Mouse (Mus musculus): Measurements from ENCODE around the gene Gng8. TPM values are rescaled to one million over a fixed set of nuclear protein-coding genes. Genes with fewer than 3 reads are reported as not detected.

The Gng8 gene
- polyA plus RNA-seq, 1 experiment from 2014 or later: 24.1 TPM

DNA sequence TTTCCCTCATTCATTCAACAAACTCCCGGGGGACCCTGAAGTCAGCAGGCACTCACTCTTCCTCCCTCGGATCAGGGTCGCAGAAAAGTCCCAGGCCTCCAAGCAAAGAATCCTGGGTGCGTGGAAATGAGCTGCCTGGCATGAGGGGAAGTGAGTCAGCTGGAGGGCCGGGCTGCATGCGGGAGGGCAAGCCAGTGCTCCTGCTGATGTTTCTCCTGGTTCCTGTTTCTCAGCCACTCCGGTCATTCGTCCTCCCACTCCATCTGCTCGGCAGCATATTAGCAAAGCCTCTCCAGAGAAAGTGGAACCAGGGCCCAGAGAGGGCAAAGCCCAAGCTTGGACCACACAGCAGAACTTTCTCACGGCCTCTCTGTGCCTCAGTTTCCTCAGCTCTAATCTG lies 18.3 kb downstream of the Gng8 start:
- ATAC-seq (ENCODE audit: low read depth): no peak
- no peak overlapping the region for H3K4me3 ChIP-seq
- no peak overlapping the region for H3K27ac ChIP-seq (replicated peaks)
- H3K9ac ChIP-seq: no peak overlapping the region
- H3K4me2 ChIP-seq: no peak overlapping the region
- H3K36me3 ChIP-seq: peaks cover 11% of the 10 kb centered on the region
- 52% methylated on average over 10 of the region's 10 CpGs for WGBS
- no peaks in the 10 kb centered on the region; the same call in 1 of the 2 replicates for H3K27me3 ChIP-seq
- peaks cover 32% of the 10 kb centered on the region for H3K4me1 ChIP-seq (replicated peaks)
- no peaks in the 10 kb centered on the region for H3K9me3 ChIP-seq

DNA sequence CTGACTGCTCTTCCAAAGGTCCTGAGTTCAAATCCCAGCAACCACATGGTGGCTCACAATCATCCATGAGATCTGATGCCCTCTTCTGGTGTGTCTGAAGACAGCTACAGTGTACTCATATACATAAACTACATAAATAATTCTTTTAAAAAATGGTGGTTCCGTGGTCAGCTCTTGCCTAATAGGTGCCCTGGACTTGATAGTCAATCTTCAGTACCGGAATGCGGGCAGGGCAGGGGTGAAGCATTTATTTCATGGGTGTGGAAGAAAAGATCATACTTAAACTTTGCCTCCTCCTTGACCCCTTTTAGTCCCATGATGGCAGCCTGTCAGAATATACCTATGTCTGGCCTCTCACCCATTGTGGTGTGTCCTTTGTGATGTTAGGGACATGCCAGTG lies 20.3 kb downstream of the Gng8 start:
- Histone ChIP-seq H3K9me3 (no peaks in the 10 kb centered on the region), H3K27ac (replicated peaks) (no peak overlapping the region), H3K4me1 (replicated peaks) (peaks cover 23% of the 10 kb centered on the region), H3K4me3 (no peak overlapping the region), H3K27me3 (no peaks in the 10 kb centered on the region; the same call in 1 of the 2 replicates), H3K4me2 (no peak overlapping the region), H3K9ac (no peak overlapping the region), H3K36me3 (peaks cover 31% of the 10 kb centered on the region)
- no peak for ATAC-seq (ENCODE audit: low read depth)
- 91% methylated on average over 3 of the region's 3 CpGs for WGBS

DNA sequence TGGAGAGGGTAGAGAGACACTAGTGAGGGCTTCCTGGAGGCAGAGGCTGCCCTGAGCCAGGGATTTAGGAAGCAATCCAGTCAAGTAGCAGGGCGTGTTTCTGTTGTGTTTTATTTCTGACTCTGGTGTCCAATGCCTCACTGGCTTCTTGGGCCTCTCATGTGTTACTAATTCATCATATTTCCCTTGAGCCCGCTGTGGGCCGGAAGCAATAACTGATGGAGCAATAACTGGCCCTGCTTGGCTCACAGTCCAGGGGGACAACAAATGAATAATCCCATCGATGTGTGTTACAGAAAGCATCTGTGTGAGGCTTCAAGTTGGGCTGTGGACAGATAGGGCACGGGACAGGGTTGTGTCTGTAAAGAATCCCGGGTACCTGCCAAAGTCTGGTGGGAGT lies 20.8 kb downstream of the Gng8 start:
- ATAC-seq (ENCODE audit: low read depth): no peak
- no peak overlapping the region for H3K9ac ChIP-seq
- H3K4me2 ChIP-seq: no peak overlapping the region
- no peak overlapping the region for H3K27ac ChIP-seq (replicated peaks)
- H3K36me3 ChIP-seq: peaks cover 35% of the 10 kb centered on the region
- no peaks in the 10 kb centered on the region for H3K9me3 ChIP-seq
- 62% methylated on average over 6 of the region's 6 CpGs for WGBS
- no peak overlapping the region for H3K4me3 ChIP-seq
- peaks cover 26% of the 10 kb centered on the region for H3K4me1 ChIP-seq (replicated peaks)
- no peaks in the 10 kb centered on the region; the same call in 1 of the 2 replicates for H3K27me3 ChIP-seq

DNA sequence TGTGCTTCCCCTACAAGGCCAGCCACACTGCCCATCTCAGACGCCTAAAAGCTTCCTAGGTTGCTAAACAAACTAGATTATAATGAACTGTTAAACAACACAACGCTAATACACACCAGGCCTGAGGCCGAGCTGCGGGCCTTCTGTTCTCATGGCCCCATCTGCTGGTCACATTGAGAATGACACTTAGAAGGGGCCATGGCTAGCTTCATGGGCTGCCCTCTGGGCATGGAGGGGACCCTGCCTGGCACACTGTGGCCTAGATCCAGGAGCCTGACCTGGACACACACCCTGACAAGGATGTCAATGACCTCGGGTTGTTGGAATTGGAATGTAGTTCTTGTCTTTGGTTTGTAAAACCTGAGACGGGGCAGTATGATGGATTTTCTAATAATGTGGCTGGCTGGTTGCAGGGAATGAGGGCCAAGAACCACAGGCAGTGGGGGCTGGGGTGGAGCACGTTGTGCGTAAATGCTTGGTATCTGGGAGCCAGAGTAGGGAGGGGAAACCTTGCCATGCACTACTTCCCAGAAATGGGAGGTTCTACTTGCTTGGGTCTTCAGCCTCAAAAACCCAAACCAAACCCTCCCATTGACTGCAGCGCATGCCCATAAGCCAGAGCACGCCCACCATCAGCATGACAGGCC lies 22.3 kb downstream of the Gng8 start:
- Histone ChIP-seq H3K27ac (replicated peaks) (0 out of 2 replicates have a peak overlapping the region, but pooled peaks have one; percentile 18), H3K9me3 (no peaks in the 10 kb centered on the region), H3K27me3 (no peaks in the 10 kb centered on the region; the same call in 1 of the 2 replicates), H3K4me2 (no peak overlapping the region), H3K4me3 (no peak overlapping the region), H3K9ac (no peak overlapping the region), H3K36me3 (peaks cover 51% of the 10 kb centered on the region), H3K4me1 (replicated peaks) (peaks cover 42% of the 10 kb centered on the region)
- WGBS: 40% methylated on average over 10 of the region's 10 CpGs
- peak; percentile 23 for ATAC-seq (ENCODE audit: low read depth)

DNA sequence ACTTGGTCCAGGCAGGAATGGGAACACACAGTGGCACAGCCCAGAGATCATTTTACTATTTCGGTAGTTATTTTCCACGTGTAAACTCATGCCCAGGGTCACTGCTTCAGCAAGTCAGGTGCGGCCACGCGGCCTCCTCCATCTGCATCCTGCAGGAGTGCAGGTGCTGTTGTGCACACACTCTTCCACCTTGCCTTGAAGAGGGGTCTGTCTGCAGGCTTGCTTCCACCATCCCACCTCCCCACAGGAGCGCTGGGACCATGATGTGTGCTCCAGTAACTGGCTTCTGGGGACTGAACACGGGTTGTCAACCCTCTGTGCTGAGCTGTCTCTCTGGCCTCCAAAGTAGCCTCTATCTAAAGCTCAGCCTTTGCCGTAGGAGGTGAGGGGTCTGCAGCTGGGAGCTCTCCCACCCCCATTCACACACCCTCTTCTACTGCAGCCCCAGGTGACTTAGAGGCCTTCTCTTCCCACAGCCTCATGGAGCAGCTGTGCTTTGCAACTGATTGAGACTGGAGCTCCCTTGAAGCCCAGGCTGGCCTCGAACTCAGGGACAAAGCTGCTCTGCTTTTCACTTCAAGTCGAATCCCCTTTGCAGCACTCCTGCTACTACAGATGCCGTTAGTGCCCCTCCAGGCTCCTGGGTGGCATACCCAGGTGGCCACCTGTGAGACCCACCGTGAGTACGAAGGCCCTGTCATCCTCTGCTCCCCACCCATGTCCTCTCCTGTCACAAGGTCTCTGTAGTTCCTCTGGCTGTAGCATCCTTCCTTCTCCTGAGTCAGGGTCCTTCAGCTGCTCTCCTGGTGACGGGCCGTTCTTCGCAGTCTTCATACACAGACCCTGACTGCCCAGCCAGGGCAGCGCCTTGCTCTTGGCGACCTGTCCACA lies 23.1 kb downstream of the Gng8 start:
- peaks cover 50% of the 10 kb centered on the region for H3K4me1 ChIP-seq (replicated peaks)
- H3K36me3 ChIP-seq: peaks cover 59% of the 10 kb centered on the region
- ATAC-seq (ENCODE audit: low read depth): no peak; the same call in 1 of the 2 replicates
- no peak overlapping the region for H3K4me2 ChIP-seq
- no peak overlapping the region for H3K4me3 ChIP-seq
- H3K9ac ChIP-seq: no peak overlapping the region
- no peaks in the 10 kb centered on the region for H3K27me3 ChIP-seq
- H3K9me3 ChIP-seq: no peaks in the 10 kb centered on the region
- 83% methylated on average over 18 of the region's 18 CpGs for WGBS
- H3K27ac ChIP-seq (replicated peaks): 0 out of 2 replicates have a peak overlapping the region, but pooled peaks have one; percentile 18

DNA sequence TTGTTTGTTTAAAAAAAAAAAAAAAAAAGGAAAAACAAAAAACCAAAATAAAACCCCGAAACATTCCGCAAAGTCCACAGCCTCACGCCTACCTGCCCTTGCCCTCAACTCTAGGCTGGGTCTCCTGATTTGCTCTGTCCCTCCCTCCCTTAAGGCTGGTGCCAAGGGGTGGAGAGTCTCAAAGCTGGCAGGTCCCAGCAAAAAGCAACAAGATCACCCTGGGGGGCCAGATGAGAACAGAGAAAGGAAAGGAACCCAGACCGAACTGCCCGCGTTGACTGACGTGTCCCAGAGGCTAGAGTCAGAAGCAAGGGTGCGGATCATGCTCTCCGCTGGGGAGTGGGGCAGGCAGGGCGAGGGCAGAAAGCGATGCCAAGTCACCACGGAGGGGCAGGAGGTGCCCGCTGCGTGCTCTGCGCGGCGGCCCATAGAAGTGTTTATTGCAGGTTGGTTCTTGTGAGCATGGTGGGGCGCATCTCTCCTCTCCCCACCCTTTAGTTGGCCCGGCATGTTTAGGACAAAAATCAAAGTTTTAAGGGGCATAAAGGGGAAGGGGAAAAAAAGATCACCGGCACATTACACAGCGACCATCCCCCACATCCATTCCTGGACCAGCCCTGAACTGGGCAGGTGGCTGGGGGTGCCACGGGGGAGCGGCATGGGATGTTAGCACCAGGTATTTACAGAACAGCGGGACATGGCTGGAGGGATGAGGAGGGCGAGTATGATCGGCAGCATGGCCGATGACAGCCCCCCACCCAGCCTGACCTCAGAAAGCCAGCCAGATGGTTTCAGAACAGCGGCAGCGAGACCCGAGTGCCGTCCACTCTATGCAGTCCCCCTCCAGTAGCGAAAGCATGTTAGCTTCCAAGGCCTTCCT lies 24.1 kb downstream of the Gng8 start:
- Histone ChIP-seq H3K9ac (no peak overlapping the region), H3K4me2 (no peak overlapping the region), H3K4me3 (no peak overlapping the region), H3K9me3 (no peaks in the 10 kb centered on the region), H3K36me3 (peaks cover 65% of the 10 kb centered on the region), H3K27ac (replicated peaks) (no peak overlapping the region), H3K4me1 (replicated peaks) (peaks cover 60% of the 10 kb centered on the region), H3K27me3 (no peaks in the 10 kb centered on the region)
- no peak for ATAC-seq (ENCODE audit: low read depth)
- WGBS: 90% methylated on average over 32 of the region's 32 CpGs

DNA sequence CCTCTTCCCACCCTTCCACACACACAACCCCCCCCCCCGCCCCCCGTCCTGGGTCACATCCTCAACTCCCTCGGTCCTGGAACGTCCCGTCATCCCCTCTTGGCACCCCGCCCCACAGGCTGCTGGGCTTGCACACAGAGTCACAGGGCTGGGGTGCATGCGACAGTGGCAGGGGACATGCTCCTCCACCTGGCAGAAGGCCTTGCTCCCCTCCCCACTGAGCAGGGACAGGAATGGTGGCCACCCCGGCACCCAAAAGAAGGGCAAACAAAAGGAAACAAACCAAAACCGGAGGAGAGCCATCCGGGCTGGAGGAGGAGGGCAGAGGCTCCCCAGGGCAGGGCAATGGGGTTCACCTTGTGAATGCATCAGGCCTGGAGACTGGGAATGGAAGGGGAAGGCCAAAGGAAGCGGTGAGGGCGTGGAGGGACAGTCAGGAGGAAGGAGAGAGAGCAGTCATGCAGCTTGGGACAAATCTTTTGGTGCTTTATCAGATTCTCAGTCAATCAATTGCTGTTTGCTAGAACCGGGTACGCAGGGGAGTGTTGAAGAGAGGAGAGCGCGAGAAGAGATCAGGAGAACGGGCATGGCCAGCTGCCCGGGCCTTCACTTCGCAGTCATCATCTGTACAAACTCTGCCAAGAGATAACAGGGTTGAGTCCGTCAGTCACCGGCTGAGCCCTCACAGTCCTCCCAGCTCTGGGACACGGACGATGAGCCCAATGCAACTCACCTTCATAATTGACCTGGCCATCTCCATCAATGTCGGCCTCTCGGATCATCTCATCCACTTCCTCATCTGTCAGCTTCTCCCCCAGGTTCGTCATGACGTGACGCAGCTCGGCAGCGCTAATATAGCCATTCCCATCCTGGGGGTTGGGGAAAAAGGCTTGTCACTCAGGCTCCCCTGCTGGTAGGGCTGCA lies 25.0 kb downstream of the Gng8 start:
- no peak overlapping the region for H3K4me2 ChIP-seq
- WGBS: 87% methylated on average over 30 of the region's 30 CpGs
- peaks cover 65% of the 10 kb centered on the region for H3K36me3 ChIP-seq
- H3K4me3 ChIP-seq: no peak overlapping the region
- H3K9ac ChIP-seq: 0 out of 2 replicates have a peak overlapping the region, but pooled peaks have one; percentile 12
- H3K27me3 ChIP-seq: no peaks in the 10 kb centered on the region
- H3K27ac ChIP-seq (replicated peaks): 0 out of 2 replicates have a peak overlapping the region, but pooled peaks have one; percentile 19
- ATAC-seq (ENCODE audit: low read depth): no peak
- H3K9me3 ChIP-seq: no peaks in the 10 kb centered on the region
- peaks cover 69% of the 10 kb centered on the region for H3K4me1 ChIP-seq (replicated peaks)

DNA sequence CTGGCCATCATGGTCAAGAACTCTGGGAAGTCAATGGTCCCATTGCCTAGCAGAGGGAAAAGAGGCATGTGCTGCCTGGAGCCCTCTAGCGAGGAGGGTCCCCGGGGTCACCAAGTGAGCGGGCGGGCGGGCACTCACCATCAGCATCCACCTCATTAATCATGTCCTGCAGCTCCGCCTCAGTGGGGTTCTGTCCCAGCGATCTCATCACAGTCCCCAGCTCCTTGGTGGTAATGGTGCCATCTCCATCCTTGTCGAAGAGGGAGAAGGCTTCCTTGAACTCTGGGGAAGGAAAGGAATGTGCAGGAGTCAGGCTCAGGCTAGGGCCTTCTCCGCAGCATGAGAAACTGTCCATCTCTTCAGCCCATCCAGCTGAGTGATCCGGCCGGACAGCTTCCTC lies 25.9 kb downstream of the Gng8 start:
- peaks cover 72% of the 10 kb centered on the region for H3K4me1 ChIP-seq (replicated peaks)
- H3K4me2 ChIP-seq: no peak overlapping the region
- ATAC-seq (ENCODE audit: low read depth): no peak
- 0 out of 2 replicates have a peak overlapping the region, but pooled peaks have one; percentile 9 for H3K9ac ChIP-seq
- peak overlapping the region; percentile 49; the same call in 1 of the 2 replicates for H3K27ac ChIP-seq (replicated peaks)
- H3K4me3 ChIP-seq: no peak overlapping the region
- no peaks in the 10 kb centered on the region for H3K9me3 ChIP-seq
- 61% methylated on average over 11 of the region's 11 CpGs for WGBS
- H3K27me3 ChIP-seq: no peaks in the 10 kb centered on the region
- peaks cover 65% of the 10 kb centered on the region for H3K36me3 ChIP-seq

DNA sequence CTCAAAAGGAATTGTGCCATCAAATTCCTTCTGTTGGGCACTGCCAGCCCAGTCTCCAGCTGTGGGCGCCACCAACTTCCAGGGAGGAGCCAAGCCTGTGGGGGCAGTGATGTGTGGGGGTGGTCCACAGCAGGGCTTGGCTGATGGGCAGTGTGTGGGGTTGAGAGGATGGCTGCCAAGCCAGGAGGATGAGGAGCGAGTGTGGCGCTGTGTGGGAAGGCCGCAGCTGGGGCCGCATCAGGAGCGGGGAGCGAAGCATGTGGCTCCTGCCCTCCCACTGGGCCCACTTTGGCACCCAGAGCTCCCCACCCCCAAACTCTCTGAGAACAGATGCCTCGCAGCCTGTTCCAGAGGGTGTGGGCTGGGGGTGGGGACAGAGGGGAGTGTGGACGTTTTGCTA lies 26.4 kb downstream of the Gng8 start:
- Histone ChIP-seq H3K9ac (peak overlapping the region; percentile 9; the same call in 1 of the 2 replicates), H3K27me3 (no peaks in the 10 kb centered on the region), H3K36me3 (peaks cover 65% of the 10 kb centered on the region), H3K4me2 (no peak overlapping the region), H3K9me3 (no peaks in the 10 kb centered on the region), H3K4me3 (no peak overlapping the region), H3K4me1 (replicated peaks) (peaks cover 72% of the 10 kb centered on the region), H3K27ac (replicated peaks) (peak overlapping the region; percentile 49; the same call in 1 of the 2 replicates)
- WGBS: 60% methylated on average over 9 of the region's 9 CpGs
- ATAC-seq (ENCODE audit: low read depth): no peak

DNA sequence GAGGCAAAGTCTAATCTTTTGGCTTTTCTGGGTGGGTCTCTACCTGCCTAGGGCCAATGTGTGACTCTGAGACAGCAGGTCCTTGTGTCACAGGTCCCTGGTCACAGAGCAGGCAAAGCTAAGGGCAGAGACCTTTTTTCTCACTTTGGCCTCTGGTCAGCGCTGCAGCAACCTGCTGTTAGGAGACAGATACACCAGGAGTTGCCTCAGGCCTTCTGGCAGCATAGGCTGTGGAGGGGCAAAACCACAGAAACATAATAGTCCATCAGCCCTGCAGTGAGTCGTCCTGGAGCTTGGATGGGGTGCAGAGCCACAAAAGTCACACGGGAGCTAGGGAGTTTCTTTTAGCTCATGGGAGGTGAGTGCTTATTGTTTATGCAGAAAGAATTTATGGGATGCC lies 27.1 kb downstream of the Gng8 start:
- Histone ChIP-seq H3K27ac (replicated peaks) (peak overlapping the region; percentile 9; the same call in 1 of the 2 replicates), H3K9ac (0 out of 2 replicates have a peak overlapping the region, but pooled peaks have one; percentile 13), H3K4me3 (no peak overlapping the region), H3K9me3 (no peaks in the 10 kb centered on the region), H3K36me3 (peaks cover 65% of the 10 kb centered on the region), H3K4me1 (replicated peaks) (peaks cover 68% of the 10 kb centered on the region), H3K27me3 (no peaks in the 10 kb centered on the region), H3K4me2 (no peak overlapping the region)
- WGBS: 73% methylated on average over 3 of the region's 3 CpGs
- no peak for ATAC-seq (ENCODE audit: low read depth)

Data from neural tube, embryonic 13.5 days (tissue).